Mouse (Mus musculus) midbrain, embryonic 15.5 days (tissue): ENCODE data around the gene Slc35d2. TPM values are rescaled to one million over a fixed set of nuclear protein-coding genes. Genes with fewer than 3 reads are reported as not detected.
A peak's percentile ranks its signal among the peaks of the same experiment; 100 is the strongest.

Experiments
- ATAC-seq: fragments of 200-750 bp; cut with Nextera tagmentation; replicated peaks from 2 replicates; pipeline ENCODE4 v1.8.0; 2017; ENCODE audit warnings: moderate TSS enrichment
- H3K27ac ChIP-seq: fragments of 300-500 bp; sonication (generic); 2 replicates; pipeline ENCODE4 v1.5.1; 2015; ENCODE audit warnings: mild to moderate bottlenecking, inconsistent platforms
- H3K27me3 ChIP-seq: fragments of 300-500 bp; sonication (generic); replicated peaks from 2 replicates; pipeline ENCODE4 v1.6.1; 2015; ENCODE audit warnings: inconsistent platforms
- H3K36me3 ChIP-seq: fragments of 300-500 bp; sonication (generic); replicated peaks from 2 replicates; pipeline ENCODE4 v1.6.1; 2015; ENCODE audit warnings: inconsistent platforms
- H3K4me1 ChIP-seq: fragments of 300-500 bp; sonication (generic); 2 replicates; pipeline ENCODE4 v1.6.1; 2015; ENCODE audit warnings: inconsistent platforms
- H3K4me2 ChIP-seq: fragments of 300-500 bp; sonication (generic); 2 replicates; pipeline ENCODE4 v1.6.1; 2015; ENCODE audit warnings: inconsistent platforms, mild to moderate bottlenecking, moderate library complexity
- H3K4me3 ChIP-seq: fragments of 300-500 bp; sonication (generic); 2 replicates; pipeline ENCODE4 v1.5.1; 2015; ENCODE audit warnings: mild to moderate bottlenecking, inconsistent platforms
- H3K9ac ChIP-seq: fragments of 300-500 bp; sonication (generic); 2 replicates; pipeline ENCODE4 v1.6.1; 2015; ENCODE audit warnings: mild to moderate bottlenecking, inconsistent platforms
- H3K9me3 ChIP-seq: fragments of 300-500 bp; sonication (generic); 2 replicates; pipeline ENCODE4 v1.6.1; 2016; ENCODE audit warnings: inconsistent platforms
- WGBS: fragments of 180-500 bp; shearing (Covaris S2); methylation state at CpG from one replicate; pipeline ENCODE4 v1.1.7; 2015; ENCODE audit warnings: mixed read lengths; 5-methylcytosine and 5-hydroxymethylcytosine counted together
- polyA plus RNA-seq: library from polyadenylated mRNA; unstranded; fragments of >200 nt; fragmentation: Nextera tagmentation; extraction: Ambion mirVana; gene quantifications from 2 replicates; pipeline ENCODE4 v1.2.1, GENCODE M21; 2015

Gene Slc35d2
- polyA plus RNA-seq = 0.82 and 1.1 TPM in 2 replicates

DNA sequence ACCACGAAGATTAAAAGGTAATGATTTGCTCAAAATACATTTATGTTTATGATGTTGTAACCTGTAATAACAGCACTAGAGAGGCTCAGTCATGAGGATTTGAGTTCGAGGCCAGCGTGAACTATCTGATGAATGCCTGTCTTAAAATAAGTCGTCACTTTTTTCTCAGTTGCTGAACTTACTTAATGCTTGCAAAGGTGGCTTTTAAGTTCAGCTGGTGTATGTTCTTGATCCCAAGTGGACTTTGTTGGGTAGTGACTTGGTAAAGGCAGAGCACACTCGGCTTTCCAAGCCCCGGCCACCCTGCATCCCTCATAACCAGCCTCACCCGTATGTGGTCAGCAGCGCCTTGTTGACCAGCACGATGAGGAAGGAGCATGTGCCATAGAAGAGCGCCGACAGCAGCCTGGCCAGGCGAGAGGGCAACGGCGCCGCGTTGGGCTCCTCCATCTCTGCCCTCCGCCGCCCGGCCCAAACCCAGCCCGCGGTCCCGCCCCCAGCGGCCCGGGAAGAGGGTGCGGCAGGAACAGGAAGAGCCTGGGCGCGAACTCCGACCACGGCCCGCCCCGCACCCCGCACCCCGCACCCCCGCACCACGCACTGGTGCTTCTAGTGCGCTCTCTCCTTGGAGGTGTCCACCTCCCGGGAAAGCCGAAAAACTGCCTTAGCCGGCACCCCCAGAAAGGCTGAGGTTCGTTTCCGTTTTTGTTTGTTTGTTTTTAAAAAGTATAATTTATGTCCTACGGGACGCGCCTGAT, at the start of gene Slc35d2:
Slc35d2 (minus strand) TSS at position 511 of the 758 bp plus-strand sequence.
- peak; percentile 65 for ATAC-seq
- H3K4me3 ChIP-seq = peak within 1 kb of the TSS; percentile 46
- H3K27me3 ChIP-seq = no peaks in the 10 kb centered on the region; the same call in 1 of the 2 replicates
- no peaks in the 10 kb centered on the region for H3K36me3 ChIP-seq
- H3K9me3 ChIP-seq = no peaks in the 10 kb centered on the region
- H3K4me1 ChIP-seq = peaks cover 6% of the 10 kb centered on the region; the same call in 1 of the 2 replicates
- H3K4me2 ChIP-seq = peak within 1 kb of the TSS; percentile 93
- H3K27ac ChIP-seq = no peak within 1 kb of the TSS
- H3K9ac ChIP-seq = peak within 1 kb of the TSS; percentile 44; the same call in 1 of the 2 replicates
- 9% methylated on average over 44 of the region's 44 CpGs for WGBS

DNA sequence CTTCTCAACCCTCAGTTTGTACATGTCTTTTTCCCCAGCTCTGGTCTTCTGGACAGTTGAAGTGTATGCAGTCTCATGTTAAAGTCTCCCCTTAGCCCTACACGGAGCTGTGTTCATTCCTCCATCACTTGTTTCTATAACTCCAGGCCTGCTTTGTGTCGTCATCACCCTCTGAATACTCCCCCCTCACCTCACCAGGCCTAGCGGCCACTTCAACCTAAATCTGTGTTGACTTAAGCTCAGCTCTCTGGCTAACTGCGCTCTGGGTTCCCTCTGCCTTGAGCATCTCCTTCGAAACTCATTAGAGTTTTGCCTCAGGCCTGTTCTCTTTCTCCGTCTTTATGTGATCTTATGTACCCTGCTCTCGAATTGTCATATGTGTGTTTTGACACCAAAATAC, 48.8 kb upstream of the Slc35d2 start:
- no peak overlapping the region for H3K4me2 ChIP-seq
- H3K4me3 ChIP-seq = no peak overlapping the region
- no peak overlapping the region for H3K9ac ChIP-seq
- WGBS = 77% methylated on average over 7 of the region's 7 CpGs
- no peak overlapping the region for H3K27ac ChIP-seq
- no peaks in the 10 kb centered on the region for H3K4me1 ChIP-seq
- no peak for ATAC-seq
- H3K27me3 ChIP-seq = no peaks in the 10 kb centered on the region
- H3K36me3 ChIP-seq = peaks cover 14% of the 10 kb centered on the region; the same call in 1 of the 2 replicates
- H3K9me3 ChIP-seq = no peaks in the 10 kb centered on the region

DNA sequence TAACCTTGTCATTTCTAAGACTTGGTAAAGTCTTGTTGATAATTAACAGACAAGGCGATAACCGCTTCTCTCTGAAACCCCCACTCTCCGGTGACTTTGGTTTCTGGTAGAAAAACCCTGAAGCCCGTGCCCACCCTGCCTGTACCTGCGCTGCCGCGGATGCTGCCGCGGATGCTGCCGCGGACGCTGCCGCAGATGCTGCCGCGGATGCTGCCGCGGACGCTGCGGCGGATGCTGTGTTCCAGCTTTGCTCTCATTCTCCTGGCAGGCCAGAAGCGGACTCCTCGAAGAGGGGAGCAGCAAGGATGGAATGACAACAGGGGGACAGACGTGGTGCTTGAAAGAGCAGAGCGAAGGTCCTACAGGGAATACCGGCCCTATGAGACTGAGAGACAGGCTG, 40.6 kb upstream of the Slc35d2 start:
- no peak for ATAC-seq
- no peaks in the 10 kb centered on the region for H3K4me1 ChIP-seq
- peaks cover 30% of the 10 kb centered on the region for H3K36me3 ChIP-seq
- peaks cover 45% of the 10 kb centered on the region for H3K9me3 ChIP-seq
- no peak overlapping the region for H3K4me3 ChIP-seq
- H3K4me2 ChIP-seq = no peak overlapping the region
- no peaks in the 10 kb centered on the region for H3K27me3 ChIP-seq
- 98% methylated on average over 25 of the region's 25 CpGs for WGBS
- H3K27ac ChIP-seq = no peak overlapping the region
- no peak overlapping the region for H3K9ac ChIP-seq

DNA sequence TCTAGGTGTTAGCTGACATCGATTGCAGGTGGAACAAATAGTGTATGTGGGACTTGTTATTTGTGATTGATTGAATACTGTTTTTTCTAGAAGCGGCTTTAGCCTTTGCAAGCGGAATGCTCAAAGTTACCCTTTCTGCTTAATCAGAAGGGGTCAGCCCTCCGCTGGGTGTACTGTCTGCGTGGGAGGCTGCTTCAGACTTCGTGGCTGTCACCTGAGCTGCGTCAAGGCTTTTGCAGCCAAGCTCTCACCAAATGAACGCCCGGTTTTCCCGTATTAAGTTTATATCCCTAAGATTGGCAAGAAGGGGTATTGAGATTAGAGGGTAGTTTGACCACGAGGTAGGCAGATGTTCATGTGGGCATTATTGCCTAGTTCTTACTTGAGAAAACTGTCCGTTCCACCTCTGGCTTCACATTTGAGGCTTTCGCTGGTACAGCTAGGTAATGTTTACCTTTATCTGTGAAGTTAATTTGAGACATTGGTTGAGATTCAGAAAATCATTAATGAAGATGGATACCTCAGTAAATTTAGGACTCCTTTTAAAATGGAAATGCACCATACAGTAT, 34.1 kb upstream of the Slc35d2 start:
- H3K27ac ChIP-seq = no peak overlapping the region
- peak overlapping the region; percentile 81 for H3K4me2 ChIP-seq
- 0 out of 2 replicates have a peak, but pooled peaks cover 6% of the 10 kb centered on the region for H3K36me3 ChIP-seq
- no peak for ATAC-seq
- H3K27me3 ChIP-seq = 0 out of 2 replicates have a peak, but pooled peaks cover 4% of the 10 kb centered on the region
- peaks cover 14% of the 10 kb centered on the region for H3K4me1 ChIP-seq
- 25% methylated on average over 13 of the region's 13 CpGs for WGBS
- H3K9ac ChIP-seq = peak overlapping the region; percentile 81; the same call in 1 of the 2 replicates
- H3K9me3 ChIP-seq = peaks cover 10% of the 10 kb centered on the region
- peak overlapping the region; percentile 86 for H3K4me3 ChIP-seq

DNA sequence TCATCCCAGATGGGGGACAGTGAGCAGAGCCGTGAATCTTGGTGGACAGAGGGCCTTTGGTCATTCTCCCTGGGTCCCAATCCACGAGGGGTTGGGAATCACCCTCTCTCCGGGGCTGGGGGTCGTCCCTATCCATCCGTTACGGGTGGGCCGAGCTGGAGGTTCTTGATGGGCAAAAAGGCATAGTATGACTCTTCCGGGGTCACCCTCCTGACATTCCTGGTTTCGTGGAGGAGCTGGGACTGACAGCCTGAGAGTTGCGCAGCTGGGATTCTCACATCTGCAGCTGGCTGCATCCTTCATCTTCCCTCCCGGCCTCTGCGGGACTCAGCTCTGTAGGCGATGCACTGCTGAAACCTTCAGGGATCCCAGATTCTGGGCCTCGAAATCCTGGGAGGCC, 33.5 kb upstream of the Slc35d2 start:
- WGBS = under 1% methylated on average over 14 of the region's 14 CpGs
- peak overlapping the region; percentile 86 for H3K4me3 ChIP-seq
- peak overlapping the region; percentile 81 for H3K9ac ChIP-seq
- H3K9me3 ChIP-seq = peaks cover 8% of the 10 kb centered on the region
- H3K27me3 ChIP-seq = peaks cover 4% of the 10 kb centered on the region; the same call in 1 of the 2 replicates
- H3K4me1 ChIP-seq = peaks cover 14% of the 10 kb centered on the region
- peak; percentile 2; the same call in 1 of the 2 replicates for ATAC-seq
- H3K36me3 ChIP-seq = 0 out of 2 replicates have a peak, but pooled peaks cover 6% of the 10 kb centered on the region
- no peak overlapping the region for H3K27ac ChIP-seq
- peak overlapping the region; percentile 81 for H3K4me2 ChIP-seq

DNA sequence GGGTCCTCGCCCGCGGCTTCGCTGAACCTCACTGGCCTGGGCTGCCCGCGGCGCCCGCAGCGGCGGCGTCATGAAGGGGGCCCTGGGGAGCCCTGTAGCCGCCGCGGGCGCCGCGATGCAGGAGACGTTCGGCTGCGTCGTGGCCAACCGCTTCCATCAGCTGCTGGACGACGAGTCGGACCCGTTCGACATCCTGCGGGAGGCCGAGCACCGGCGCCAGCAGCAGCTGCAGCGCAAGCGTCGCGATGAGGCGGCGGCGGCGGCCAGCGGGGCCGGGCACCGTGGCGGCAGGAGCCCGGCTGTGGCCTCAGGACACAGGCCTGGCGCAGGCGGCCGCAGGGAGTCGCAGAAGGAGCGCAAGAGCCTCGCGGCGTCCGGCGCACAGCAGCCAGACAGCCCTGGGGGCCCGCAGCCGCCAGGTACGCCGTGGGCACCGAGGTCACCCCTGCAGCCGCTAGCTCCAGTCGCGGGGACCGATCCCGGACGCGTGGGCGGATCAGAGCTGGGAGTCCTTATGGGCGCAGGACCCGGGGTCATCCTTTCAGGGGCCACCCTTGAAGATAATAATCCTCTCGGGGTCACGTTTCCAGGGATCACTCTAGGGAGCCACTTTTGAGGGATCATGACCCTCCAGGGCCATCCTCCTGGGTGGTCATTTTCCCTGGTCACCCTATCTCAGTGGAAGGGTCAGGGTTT, 32.9 kb upstream of the Slc35d2 start:
- peaks cover 4% of the 10 kb centered on the region; the same call in 1 of the 2 replicates for H3K9me3 ChIP-seq
- ATAC-seq = no peak; the same call in none of the 2 replicates
- H3K27ac ChIP-seq = peak overlapping the region; percentile 83
- H3K27me3 ChIP-seq = peaks cover 4% of the 10 kb centered on the region; the same call in 1 of the 2 replicates
- peaks cover 14% of the 10 kb centered on the region for H3K4me1 ChIP-seq
- H3K4me3 ChIP-seq = peak overlapping the region; percentile 86
- 0 out of 2 replicates have a peak, but pooled peaks cover 6% of the 10 kb centered on the region for H3K36me3 ChIP-seq
- under 1% methylated on average over 71 of the region's 71 CpGs for WGBS
- peak overlapping the region; percentile 81 for H3K4me2 ChIP-seq
- H3K9ac ChIP-seq = peak overlapping the region; percentile 81

DNA sequence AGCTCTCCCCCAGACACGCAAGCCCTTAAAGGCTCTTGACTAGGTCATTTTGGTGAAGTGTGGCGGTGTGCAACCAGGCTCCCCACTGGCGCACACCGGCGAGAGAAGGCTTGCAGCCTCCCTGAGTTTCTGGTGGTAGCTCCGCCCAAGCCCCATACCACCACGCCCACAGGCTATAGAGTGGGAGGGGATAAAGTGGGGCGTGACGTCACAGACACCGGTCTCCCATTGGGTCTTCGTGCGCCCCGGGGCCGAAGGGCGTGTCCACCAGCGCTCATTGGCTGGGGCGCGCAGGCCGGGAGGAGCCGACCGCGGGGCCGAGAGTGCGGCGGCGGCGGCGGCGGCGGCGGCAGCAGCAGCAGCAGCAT, 32.4 kb upstream of the Slc35d2 start, which contains the start of gene Habp4:
Habp4 (plus strand) TSS at position 277 of the 368 bp plus-strand sequence.
- Histone ChIP-seq H3K27ac (peak within 1 kb of the TSS; percentile 83), H3K9me3 (peaks cover 4% of the 10 kb centered on the region; the same call in 1 of the 2 replicates), H3K4me1 (peaks cover 14% of the 10 kb centered on the region), H3K4me2 (peak within 1 kb of the TSS; percentile 81), H3K9ac (peak within 1 kb of the TSS; percentile 81), H3K4me3 (peak within 1 kb of the TSS; percentile 86), H3K27me3 (peaks cover 4% of the 10 kb centered on the region; the same call in 1 of the 2 replicates), H3K36me3 (0 out of 2 replicates have a peak, but pooled peaks cover 2% of the 10 kb centered on the region)
- peak; percentile 98 for ATAC-seq
- under 1% methylated on average over 31 of the region's 31 CpGs for WGBS

DNA sequence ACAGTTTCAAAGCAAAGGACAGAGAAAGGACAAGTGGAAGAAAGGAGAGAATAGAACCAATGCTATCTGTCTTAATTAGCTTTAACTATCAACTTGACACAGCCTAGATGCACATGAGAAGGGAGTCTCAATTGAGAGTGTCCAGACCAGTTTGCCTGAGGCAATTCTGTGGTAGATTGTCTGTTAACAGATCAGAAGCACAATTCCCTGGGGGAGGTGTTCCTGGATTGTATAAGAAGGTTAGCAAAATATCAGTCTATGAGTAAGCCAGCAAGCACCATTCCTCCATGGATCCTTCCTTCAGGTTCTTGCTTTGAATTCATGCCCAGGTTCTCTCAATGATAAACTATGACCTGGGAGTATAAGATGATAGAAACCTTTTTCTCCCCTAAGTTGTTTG, 27.8 kb upstream of the Slc35d2 start:
- Histone ChIP-seq H3K4me3 (no peak overlapping the region), H3K9ac (no peak overlapping the region), H3K4me2 (no peak overlapping the region), H3K4me1 (peaks cover 5% of the 10 kb centered on the region; the same call in 1 of the 2 replicates), H3K36me3 (no peaks in the 10 kb centered on the region), H3K27me3 (peaks cover 4% of the 10 kb centered on the region; the same call in 1 of the 2 replicates), H3K9me3 (no peaks in the 10 kb centered on the region), H3K27ac (no peak overlapping the region)
- no peak for ATAC-seq

DNA sequence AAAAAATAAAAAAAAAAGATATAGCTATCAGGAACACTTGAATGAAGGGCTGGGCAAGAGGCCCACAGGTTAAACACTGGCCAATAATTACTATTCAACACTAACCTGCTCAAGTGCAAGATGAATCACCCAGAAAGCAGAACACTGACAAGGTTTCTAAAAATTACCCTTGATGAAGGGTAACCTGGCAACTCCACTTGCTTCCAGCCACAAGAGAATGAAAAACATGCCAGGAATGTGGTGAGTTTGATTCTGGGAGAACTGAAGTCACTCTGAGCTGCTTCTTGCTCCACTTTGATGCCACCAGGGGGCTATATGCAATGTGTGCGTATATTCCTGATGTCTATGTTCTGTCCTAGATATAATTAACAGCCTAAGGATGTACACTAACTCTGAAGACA, 26.0 kb upstream of the Slc35d2 start:
- Histone ChIP-seq H3K9ac (no peak overlapping the region), H3K36me3 (no peaks in the 10 kb centered on the region), H3K27me3 (peaks cover 4% of the 10 kb centered on the region; the same call in 1 of the 2 replicates), H3K27ac (no peak overlapping the region), H3K4me2 (no peak overlapping the region), H3K4me3 (no peak overlapping the region), H3K9me3 (no peaks in the 10 kb centered on the region), H3K4me1 (peaks cover 7% of the 10 kb centered on the region)
- 10% methylated on average over 1 of the region's 1 CpGs for WGBS
- no peak for ATAC-seq

DNA sequence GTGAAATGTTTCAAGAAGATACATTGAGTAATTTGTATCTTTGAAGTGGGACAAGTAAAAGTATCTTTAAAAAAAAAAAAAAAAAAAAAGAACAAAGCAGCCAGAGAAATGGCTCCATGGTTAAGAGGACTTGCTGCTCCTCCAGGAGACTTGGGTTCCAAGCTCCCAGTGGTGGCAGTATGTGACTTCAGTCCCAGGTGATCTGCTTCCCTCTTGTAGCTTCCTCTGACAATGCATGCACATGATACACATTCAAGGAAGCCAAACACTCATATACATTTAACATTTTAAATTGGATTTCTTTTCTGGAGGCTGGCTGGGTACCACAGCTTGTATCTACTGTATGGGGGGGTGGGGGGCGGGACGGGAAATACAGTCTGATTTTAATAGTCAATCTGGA, 25.5 kb upstream of the Slc35d2 start:
- WGBS = 66% methylated on average over 2 of the region's 2 CpGs
- no peak overlapping the region for H3K9ac ChIP-seq
- no peaks in the 10 kb centered on the region for H3K9me3 ChIP-seq
- H3K4me1 ChIP-seq = peaks cover 7% of the 10 kb centered on the region
- H3K27ac ChIP-seq = no peak overlapping the region
- no peak for ATAC-seq
- no peaks in the 10 kb centered on the region for H3K36me3 ChIP-seq
- no peak overlapping the region for H3K4me2 ChIP-seq
- H3K4me3 ChIP-seq = no peak overlapping the region
- peaks cover 4% of the 10 kb centered on the region; the same call in 1 of the 2 replicates for H3K27me3 ChIP-seq

DNA sequence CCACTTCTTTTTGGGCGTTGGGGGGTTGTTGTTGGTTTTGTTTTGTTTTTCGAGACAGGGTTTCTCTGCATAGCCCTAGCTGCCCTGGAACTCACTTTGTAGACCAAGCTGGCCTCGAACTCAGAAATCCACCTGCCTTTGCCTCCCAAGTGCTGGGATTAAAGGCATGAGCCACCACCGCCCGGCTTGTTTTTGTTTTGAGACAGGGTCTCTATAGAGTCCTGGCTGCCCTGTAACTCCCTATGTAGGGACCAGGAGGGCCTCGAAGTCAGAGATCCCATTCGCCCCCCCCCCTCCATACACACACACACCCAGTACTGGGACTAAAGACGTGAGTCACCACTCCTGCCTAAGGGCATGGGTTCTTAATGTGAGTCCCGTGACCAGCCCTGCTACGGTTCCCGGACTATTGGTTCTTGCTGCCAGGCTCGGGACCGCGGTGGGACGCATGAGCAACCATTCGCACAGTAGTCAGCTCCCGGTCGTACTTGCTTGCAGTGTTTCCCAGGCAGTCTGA, 24.6 kb upstream of the Slc35d2 start:
- Histone ChIP-seq H3K4me3 (peak overlapping the region; percentile 94), H3K4me1 (peaks cover 7% of the 10 kb centered on the region), H3K4me2 (peak overlapping the region; percentile 96), H3K27ac (no peak overlapping the region), H3K9ac (no peak overlapping the region), H3K9me3 (no peaks in the 10 kb centered on the region), H3K27me3 (no peaks in the 10 kb centered on the region; the same call in 1 of the 2 replicates), H3K36me3 (no peaks in the 10 kb centered on the region)
- ATAC-seq = peak; percentile 32
- WGBS = under 1% methylated on average over 18 of the region's 18 CpGs
